Mouse (Mus musculus) hindbrain, embryonic 11.5 days (tissue): ENCODE results near the gene Ninj1. TPM values are rescaled to one million over a fixed set of nuclear protein-coding genes. Genes with fewer than 3 reads are reported as not detected.

Experiments used
- ATAC-seq: fragments of 200-750 bp; cut with Nextera tagmentation; 2 replicates; pipeline ENCODE4 v1.8.0; 2017; ENCODE audit warnings: mild to moderate bottlenecking, moderate TSS enrichment, moderate library complexity; ENCODE audit not compliant: low FRiP score
- DNase-seq: peaks from one replicate; pipeline ENCODE4 v3.0.0-alpha.2; 2015; ENCODE audit warnings: low spot score
- H3K27ac ChIP-seq: fragments of 300-500 bp; sonication (generic); 2 replicates; pipeline ENCODE4 v1.5.1; 2014; ENCODE audit warnings: mild to moderate bottlenecking, low read depth, low read length
- H3K27me3 ChIP-seq: fragments of 300-500 bp; sonication (generic); 2 replicates; pipeline ENCODE4 v1.6.1; 2014; ENCODE audit warnings: mild to moderate bottlenecking, low read length, moderate library complexity, mixed read lengths; ENCODE audit not compliant: control insufficient read depth, insufficient read depth
- H3K36me3 ChIP-seq: fragments of 300-500 bp; sonication (generic); 2 replicates; pipeline ENCODE4 v1.6.1; 2014; ENCODE audit warnings: mild to moderate bottlenecking, low read length, moderate library complexity, mixed read lengths; ENCODE audit not compliant: control insufficient read depth, insufficient read depth
- H3K4me1 ChIP-seq: fragments of 300-500 bp; sonication (generic); replicated peaks from 2 replicates; pipeline ENCODE4 v1.6.1; 2014; ENCODE audit warnings: low read length, mixed read lengths; ENCODE audit not compliant: control insufficient read depth, insufficient read depth
- H3K4me2 ChIP-seq: fragments of 300-500 bp; sonication (generic); replicated peaks from 2 replicates; pipeline ENCODE4 v1.6.1; 2014; ENCODE audit warnings: mild to moderate bottlenecking, low read depth, low read length
- H3K4me3 ChIP-seq: fragments of 300-500 bp; sonication (generic); 2 replicates; pipeline ENCODE4 v1.5.1; 2014; ENCODE audit warnings: low read depth, low read length
- H3K9ac ChIP-seq: fragments of 300-500 bp; sonication (generic); 2 replicates; pipeline ENCODE4 v1.6.1; 2014; ENCODE audit warnings: low read depth, low read length
- H3K9me3 ChIP-seq: fragments of 300-500 bp; sonication (generic); 2 replicates; pipeline ENCODE4 v1.6.1; 2016; ENCODE audit warnings: low read length; ENCODE audit not compliant: control insufficient read depth
- WGBS: fragments of 180-500 bp; shearing (Covaris S2); extraction: QIAGEN DNeasy Blood & Tissue Kit; methylation state at CpG from one replicate; pipeline ENCODE4 v1.1.7; 2014; 5-methylcytosine and 5-hydroxymethylcytosine counted together
- polyA plus RNA-seq: library from polyadenylated mRNA; unstranded; fragments of >200 nt; fragmentation: Nextera tagmentation; extraction: Ambion mirVana; gene quantifications from 2 replicates; pipeline ENCODE4 v1.2.1, GENCODE M21; 2014

The Ninj1 gene
- polyA plus RNA-seq, 1 experiment from 2014 or later = 21.5 TPM

- no peak for ATAC-seq
- no peak overlapping the region for H3K4me2 ChIP-seq
- H3K9me3 ChIP-seq = no peaks in the 10 kb centered on the region
- WGBS = 70% methylated on average over 19 of the region's 19 CpGs
- DNase-seq = no peak
- H3K36me3 ChIP-seq = no peaks in the 10 kb centered on the region
- H3K27ac ChIP-seq = no peak overlapping the region
- no peaks in the 10 kb centered on the region for H3K4me1 ChIP-seq
- H3K4me3 ChIP-seq = no peak overlapping the region
- no peak overlapping the region for H3K9ac ChIP-seq
- no peaks in the 10 kb centered on the region for H3K27me3 ChIP-seq
Observed at GRCm38 (mm10) chr13:49178839-49179585, 8.3 kb upstream of the Ninj1 start.

DNA sequence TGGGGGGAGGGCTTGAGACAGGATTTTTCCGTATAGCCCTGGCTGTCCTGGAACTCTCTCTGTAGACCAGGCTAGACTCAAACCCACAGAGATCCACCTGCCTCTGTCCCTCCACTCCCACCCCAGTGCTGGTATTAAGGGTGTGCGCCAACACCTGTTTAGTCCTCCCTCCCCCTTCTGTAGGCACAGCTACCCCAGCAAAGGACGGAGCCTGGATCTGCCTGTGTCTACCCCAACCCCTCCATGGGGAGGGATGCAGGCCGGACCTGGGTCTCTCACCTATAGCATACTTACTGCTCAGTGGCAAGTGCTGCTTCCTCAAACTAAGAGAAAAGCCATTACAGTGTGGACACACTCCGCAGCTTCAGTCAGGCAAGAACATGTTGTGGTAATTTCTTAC lies 7.0 kb upstream of the Ninj1 start:
- WGBS = 85% methylated on average over 5 of the region's 5 CpGs
- no peak for DNase-seq
- Histone ChIP-seq H3K4me2 (no peak overlapping the region), H3K4me3 (no peak overlapping the region), H3K27me3 (no peaks in the 10 kb centered on the region), H3K36me3 (no peaks in the 10 kb centered on the region), H3K9ac (no peak overlapping the region), H3K27ac (no peak overlapping the region), H3K4me1 (no peaks in the 10 kb centered on the region), H3K9me3 (no peaks in the 10 kb centered on the region)
- ATAC-seq = no peak

- ATAC-seq = no peak
- 58% methylated on average over 1 of the region's 1 CpGs for WGBS
- H3K27ac ChIP-seq = no peak overlapping the region
- no peaks in the 10 kb centered on the region for H3K9me3 ChIP-seq
- H3K27me3 ChIP-seq = no peaks in the 10 kb centered on the region
- H3K9ac ChIP-seq = no peak overlapping the region
- H3K36me3 ChIP-seq = no peaks in the 10 kb centered on the region
- no peak overlapping the region for H3K4me2 ChIP-seq
- no peak overlapping the region for H3K4me3 ChIP-seq
- DNase-seq = no peak
- no peaks in the 10 kb centered on the region for H3K4me1 ChIP-seq
Observed at GRCm38 (mm10) chr13:49180691-49181090, 6.6 kb upstream of the Ninj1 start.

DNA sequence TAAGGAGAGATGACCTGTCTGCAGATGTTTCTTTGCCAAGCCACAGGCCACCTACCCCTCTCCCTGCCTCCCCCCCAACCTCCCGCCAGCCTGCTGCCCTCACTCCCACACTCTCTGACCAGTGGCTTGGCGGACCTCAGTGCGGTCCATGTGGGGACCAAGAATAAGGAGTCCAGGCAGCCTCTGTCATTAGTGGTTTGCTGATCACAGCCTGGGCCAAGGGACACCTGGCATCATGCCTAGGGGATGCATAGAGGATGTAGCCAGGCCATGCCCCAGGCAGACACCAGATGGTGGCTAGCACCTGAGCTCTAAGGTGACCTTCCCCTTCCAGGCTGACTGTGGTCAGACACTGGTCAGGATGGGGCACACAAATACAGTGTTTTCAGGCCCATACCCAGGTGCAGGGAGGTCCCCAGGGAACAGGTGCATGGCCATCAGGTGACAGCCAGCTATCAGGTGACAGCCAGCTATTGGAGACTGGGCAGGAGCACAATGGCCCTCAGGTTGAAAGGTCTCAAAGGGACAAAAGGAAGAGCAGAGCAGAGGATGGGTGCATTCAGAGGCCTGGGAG lies 5.8 kb upstream of the Ninj1 start:
- Histone ChIP-seq H3K9ac (no peak overlapping the region), H3K36me3 (no peaks in the 10 kb centered on the region), H3K4me3 (no peak overlapping the region), H3K27ac (no peak overlapping the region), H3K9me3 (no peaks in the 10 kb centered on the region), H3K4me1 (no peaks in the 10 kb centered on the region), H3K27me3 (no peaks in the 10 kb centered on the region), H3K4me2 (no peak overlapping the region)
- DNase-seq = no peak
- WGBS = 85% methylated on average over 3 of the region's 3 CpGs
- no peak for ATAC-seq

DNA sequence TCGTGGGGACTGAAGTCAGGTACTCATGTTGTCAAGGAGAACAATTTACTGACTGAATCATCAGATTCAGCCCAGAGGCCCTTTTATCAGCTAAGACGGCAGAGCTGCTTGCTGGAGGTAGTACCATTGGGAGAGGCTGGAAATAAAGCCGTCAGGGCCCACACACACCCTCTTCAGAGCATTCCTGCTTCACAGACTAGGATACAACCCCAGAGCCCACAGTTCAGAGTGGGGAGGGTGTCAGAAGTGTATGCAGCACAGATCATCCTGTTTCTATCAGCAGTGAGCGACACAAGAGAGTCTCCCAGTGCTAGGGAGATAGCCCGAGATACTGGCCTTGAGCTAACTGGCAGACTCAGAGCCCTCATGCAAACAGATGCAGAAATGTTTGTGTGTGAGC lies 4.1 kb upstream of the Ninj1 start:
- WGBS = 65% methylated on average over 5 of the region's 5 CpGs
- DNase-seq = no peak
- H3K9ac ChIP-seq = no peak overlapping the region
- H3K9me3 ChIP-seq = no peaks in the 10 kb centered on the region
- H3K4me3 ChIP-seq = no peak overlapping the region
- H3K27me3 ChIP-seq = no peaks in the 10 kb centered on the region
- no peaks in the 10 kb centered on the region for H3K36me3 ChIP-seq
- H3K27ac ChIP-seq = no peak overlapping the region
- ATAC-seq = no peak
- H3K4me2 ChIP-seq = no peak overlapping the region
- peaks cover 2% of the 10 kb centered on the region; the same call in 1 of the 2 replicates for H3K4me1 ChIP-seq

DNA sequence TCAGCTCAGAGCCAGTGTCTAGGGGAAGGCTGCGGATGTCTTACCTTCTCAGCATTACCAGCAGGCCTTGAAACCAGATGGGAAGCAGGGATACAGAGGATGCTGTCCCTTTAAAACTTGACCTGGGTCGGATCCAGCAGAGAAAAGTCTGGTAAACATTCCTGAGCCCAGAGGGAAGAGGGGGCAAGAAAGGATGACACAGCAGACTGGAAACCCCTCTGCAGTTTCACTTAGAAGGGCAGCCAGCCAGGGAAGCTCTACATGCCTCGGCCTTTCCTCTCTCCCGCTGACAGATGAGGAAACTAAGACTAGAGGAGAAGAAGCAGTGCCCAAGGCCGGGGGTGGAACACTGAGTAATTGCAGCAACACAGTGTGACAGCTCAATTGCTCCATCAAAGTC lies 3.6 kb upstream of the Ninj1 start:
- Histone ChIP-seq H3K27me3 (no peaks in the 10 kb centered on the region), H3K9me3 (no peaks in the 10 kb centered on the region), H3K4me1 (peaks cover 2% of the 10 kb centered on the region; the same call in 1 of the 2 replicates), H3K27ac (no peak overlapping the region), H3K36me3 (no peaks in the 10 kb centered on the region), H3K9ac (no peak overlapping the region), H3K4me3 (no peak overlapping the region), H3K4me2 (no peak overlapping the region)
- 58% methylated on average over 5 of the region's 5 CpGs for WGBS
- ATAC-seq = no peak
- DNase-seq = no peak

DNA sequence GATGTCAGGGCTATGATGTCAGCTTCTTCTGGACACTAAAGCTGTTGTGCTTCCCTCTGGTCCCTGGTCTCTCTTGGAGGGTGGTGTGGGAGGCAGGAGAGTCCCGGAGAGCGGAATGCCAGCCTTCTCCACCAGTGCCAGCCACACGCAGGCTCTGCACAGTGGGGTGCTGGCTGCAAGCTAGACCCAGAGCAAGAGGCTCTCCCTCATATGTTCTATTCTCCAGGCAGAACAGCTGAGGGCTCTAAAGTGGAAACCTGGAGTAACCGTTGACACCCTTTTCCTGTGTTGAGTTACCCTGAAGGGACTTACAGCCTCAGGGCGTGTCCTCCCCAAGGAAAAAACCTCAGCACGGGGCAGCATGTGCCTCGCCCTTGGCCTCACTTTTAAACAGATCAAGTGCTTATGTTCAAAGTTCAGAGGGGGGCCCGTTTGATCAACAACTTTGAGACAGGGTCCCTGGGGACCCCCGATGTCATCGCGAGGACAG lies 442 bp upstream of the Ninj1 start:
- Histone ChIP-seq H3K9ac (peak overlapping the region; percentile 56), H3K36me3 (no peaks in the 10 kb centered on the region), H3K4me2 (peak overlapping the region; percentile 100), H3K27me3 (no peaks in the 10 kb centered on the region), H3K4me1 (peaks cover 6% of the 10 kb centered on the region), H3K27ac (no peak overlapping the region), H3K9me3 (no peaks in the 10 kb centered on the region), H3K4me3 (peak overlapping the region; percentile 73)
- ATAC-seq = peak; percentile 28; the same call in 1 of the 2 replicates
- 18% methylated on average over 11 of the region's 11 CpGs for WGBS
- no peak for DNase-seq

- H3K4me1 ChIP-seq = peaks cover 7% of the 10 kb centered on the region
Observed at GRCm38 (mm10) chr13:49188219-49188965, 1.1 kb downstream of the Ninj1 start.

More at GRCm38 (mm10) chr13:49188219-49188965, 1.1 kb downstream of the Ninj1 start:
- H3K36me3 ChIP-seq = no peaks in the 10 kb centered on the region
- no peaks in the 10 kb centered on the region for H3K9me3 ChIP-seq
- H3K4me2 ChIP-seq = peak overlapping the region; percentile 100
- WGBS = 21% methylated on average over 15 of the region's 15 CpGs
- peak overlapping the region; percentile 73 for H3K4me3 ChIP-seq
- H3K27me3 ChIP-seq = no peaks in the 10 kb centered on the region
- no peak for DNase-seq
- no peak overlapping the region for H3K27ac ChIP-seq
- ATAC-seq = peak; percentile 28
- peak overlapping the region; percentile 56 for H3K9ac ChIP-seq
